Mouse (Mus musculus) cortical plate, adult 2 months (tissue): ENCODE data around the gene Trim3.

Source experiments
- CTCF ChIP-seq: fragments of 200-500 bp; IDR thresholded peaks from 2 replicates; pipeline ENCODE4 v1.5.1; 2011; ENCODE audit warnings: mild to moderate bottlenecking, control low read depth, low read length; ENCODE audit not compliant: insufficient read depth; ENCODE audit errors: extremely low read depth
- POLR2A ChIP-seq: fragments of 200-500 bp; IDR thresholded peaks from 2 replicates; pipeline ENCODE4 v1.6.1; 2011; ENCODE audit warnings: mild to moderate bottlenecking, low read length, control low read depth; ENCODE audit not compliant: insufficient read depth; ENCODE audit errors: extremely low read depth

GRCm38 (mm10) chr7:105557671-105558070 is 75.7 kb downstream of the Trim3 start:
- TF ChIP-seq POLR2A (0 out of 2 replicates have a peak, but pooled peaks have one; percentile 21), CTCF (no peak)
